Mouse (Mus musculus) ES-Bruce4 (cell line): ENCODE data around the gene Scgb1a1.

ENCODE experiments used
- CTCF ChIP-seq: IDR thresholded peaks from one replicate; pipeline ENCODE4 v1.8.1; 2011; ENCODE audit warnings: low read depth, low read length
- EP300 ChIP-seq: IDR thresholded peaks from 2 replicates; pipeline ENCODE4 v1.6.1; 2011; ENCODE audit warnings: low read depth, low read length; ENCODE audit not compliant: insufficient read depth
- POLR2A ChIP-seq: IDR thresholded peaks from one replicate; pipeline ENCODE4 v1.8.1; 2011; ENCODE audit warnings: low read length; ENCODE audit not compliant: insufficient read depth

DNA sequence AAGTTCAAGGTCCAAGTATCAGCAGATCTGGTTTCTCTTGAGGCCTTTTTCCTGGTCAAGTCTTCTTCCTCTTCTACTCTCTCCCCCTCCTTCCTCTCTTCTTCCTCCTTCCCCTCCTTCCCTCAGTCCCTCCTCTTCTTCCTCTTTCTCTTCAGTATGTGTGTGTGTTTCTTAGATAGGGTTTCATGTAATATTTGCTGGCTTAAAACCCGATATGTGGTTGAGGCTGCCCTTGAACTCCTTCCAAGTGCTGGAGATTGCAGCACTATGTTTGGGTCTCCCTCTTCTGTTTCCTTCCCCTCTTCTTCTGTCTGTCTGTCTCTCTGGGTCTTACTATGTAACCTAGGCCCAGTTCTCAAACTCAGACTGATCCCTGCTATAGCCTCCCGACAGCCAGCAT, 24.9 kb downstream of the Scgb1a1 start:
- TF ChIP-seq CTCF (no peak), POLR2A (no peak), EP300 (no peak)
